Mouse (Mus musculus) CH12.LX (cell line): ENCODE measurements around the gene Zfpl1. TPM values are rescaled to one million over a fixed set of nuclear protein-coding genes. Genes with fewer than 3 reads are reported as not detected.

Source experiments
- DNase-seq: peaks from one replicate; pipeline ENCODE4 v3.0.0-alpha.2; 2013; ENCODE audit errors: extremely low read depth
- H3K27ac ChIP-seq: 2 replicates; pipeline ENCODE4 v1.5.1; 2012; ENCODE audit warnings: low read depth, mild to moderate bottlenecking, control low read depth, moderate library complexity; ENCODE audit not compliant: insufficient read depth
- H3K27me3 ChIP-seq: replicated peaks from 2 replicates; pipeline ENCODE3; 2012; ENCODE audit warnings: inconsistent platforms
- H3K36me3 ChIP-seq, 2 experiments: replicated peaks in 1 of 2; 2 replicates each; pipeline versions ENCODE3 to v1.6.1; 2012; ENCODE audit warnings: inconsistent platforms in 1 of 2, low read length in 1 of 2, mild to moderate bottlenecking in 1 of 2, mixed read lengths in 1 of 2, moderate library complexity in 1 of 2; ENCODE audit not compliant: control insufficient read depth in 1 of 2, insufficient read depth in 1 of 2
- H3K4me1 ChIP-seq, 2 experiments: 2 replicates each; pipeline ENCODE4 v1.6.1; 2012; ENCODE audit warnings: inconsistent platforms in 1 of 2, moderate library complexity in 1 of 2; ENCODE audit not compliant: insufficient read depth in 2 of 2, control insufficient read depth in 1 of 2
- H3K4me2 ChIP-seq: 2 replicates; pipeline ENCODE4 v1.6.1; 2012; ENCODE audit warnings: low read depth, mild to moderate bottlenecking, control low read depth; ENCODE audit not compliant: poor library complexity, insufficient read depth, severe bottlenecking
- H3K4me3 ChIP-seq, 3 experiments: fragments of 150-350 bp in 1 of 3; sonication (generic) in 1 of 3; replicated peaks in 1 of 3; 2 replicates each; pipeline versions ENCODE3 to v1.5.1; 2011 to 2012; ENCODE audit warnings: low read depth in 2 of 3, low read length in 2 of 3, mild to moderate bottlenecking in 2 of 3, moderate library complexity in 2 of 3, control low read depth in 1 of 3, improper control_type of control experiment in 1 of 3, inconsistent platforms in 1 of 3, mixed read lengths in 1 of 3; ENCODE audit not compliant: poor library complexity in 1 of 3
- H3K79me2 ChIP-seq: replicated peaks from 2 replicates; pipeline ENCODE4 v1.6.1; 2012; ENCODE audit warnings: mild to moderate bottlenecking, moderate library complexity; ENCODE audit not compliant: control insufficient read depth, poor library complexity, insufficient read depth, severe bottlenecking; ENCODE audit errors: extremely low read depth
- H3K9ac ChIP-seq: 2 replicates; pipeline ENCODE4 v1.6.1; 2012; ENCODE audit warnings: low read depth, mild to moderate bottlenecking, control low read depth, moderate library complexity; ENCODE audit not compliant: insufficient read depth
- H3K9me3 ChIP-seq: replicated peaks from 2 replicates; pipeline ENCODE3; 2012; ENCODE audit warnings: low read length, inconsistent platforms, mixed read lengths
- BHLHE40 ChIP-seq: IDR thresholded peaks from 2 replicates; pipeline ENCODE4 v1.6.1; 2011; ENCODE audit warnings: mild to moderate bottlenecking, low read depth, low read length, improper control_type of control experiment
- CHD1 ChIP-seq: IDR thresholded peaks from 2 replicates; pipeline ENCODE4 v1.6.1; 2012; ENCODE audit warnings: low read depth, low read length, improper control_type of control experiment, inconsistent platforms
- CHD2 ChIP-seq: IDR thresholded peaks from 2 replicates; pipeline ENCODE4 v1.6.1; 2011; ENCODE audit warnings: low read length, improper control_type of control experiment
- CTCF ChIP-seq, 2 experiments: IDR thresholded peaks in 1 of 2; conservative IDR thresholded peaks in 1 of 2; 2 replicates each; pipeline ENCODE4 v1.5.1; 2011 to 2012; ENCODE audit warnings: low read depth in 2 of 2, low read length in 2 of 2, improper control_type of control experiment in 1 of 2, inconsistent platforms in 1 of 2, mild to moderate bottlenecking in 1 of 2, moderate library complexity in 1 of 2
- E2F4 ChIP-seq: IDR thresholded peaks from 2 replicates; pipeline ENCODE4 v1.6.1; 2011; ENCODE audit warnings: low read depth, low read length, improper control_type of control experiment; ENCODE audit not compliant: insufficient replicate concordance
- ELF1 ChIP-seq: IDR thresholded peaks from 2 replicates; pipeline ENCODE4 v1.6.1; 2014; ENCODE audit warnings: low read depth, mild to moderate bottlenecking, inconsistent platforms, low read length, improper control_type of control experiment
- EP300 ChIP-seq: IDR thresholded peaks from 2 replicates; pipeline ENCODE4 v1.6.1; 2011; ENCODE audit warnings: low read length, improper control_type of control experiment
- ETS1 ChIP-seq: conservative IDR thresholded peaks from 2 replicates; pipeline ENCODE4 v1.6.1; 2012; ENCODE audit warnings: low read depth, mild to moderate bottlenecking, inconsistent platforms, low read length, improper control_type of control experiment, moderate library complexity
- GABPA ChIP-seq: IDR thresholded peaks from 2 replicates; pipeline ENCODE4 v1.6.1; 2012; ENCODE audit warnings: low read depth, low read length, improper control_type of control experiment, inconsistent platforms; ENCODE audit not compliant: insufficient replicate concordance
- IRF4 ChIP-seq: IDR thresholded peaks from 2 replicates; pipeline ENCODE4 v1.6.1; 2014; ENCODE audit warnings: low read depth, mild to moderate bottlenecking, inconsistent platforms, low read length, improper control_type of control experiment
- JUN ChIP-seq: IDR thresholded peaks from 2 replicates; pipeline ENCODE4 v1.6.1; 2011; ENCODE audit warnings: low read depth, mild to moderate bottlenecking, low read length, improper control_type of control experiment, moderate library complexity; ENCODE audit not compliant: insufficient read depth
- JUND ChIP-seq: conservative IDR thresholded peaks from 2 replicates; pipeline ENCODE4 v1.6.1; 2011; ENCODE audit warnings: low read depth, low read length, improper control_type of control experiment
- KAT2A ChIP-seq: IDR thresholded peaks from 2 replicates; pipeline ENCODE4 v1.6.1; 2012; ENCODE audit warnings: low read length, improper control_type of control experiment, inconsistent platforms; ENCODE audit not compliant: insufficient replicate concordance
- MAFK ChIP-seq: IDR thresholded peaks from 2 replicates; pipeline ENCODE4 v1.6.1; 2011; ENCODE audit warnings: low read length, improper control_type of control experiment; ENCODE audit not compliant: insufficient replicate concordance
- MAX ChIP-seq: IDR thresholded peaks from 2 replicates; pipeline ENCODE4 v1.6.1; 2011; ENCODE audit warnings: low read length, improper control_type of control experiment
- MAZ ChIP-seq: IDR thresholded peaks from 2 replicates; pipeline ENCODE4 v1.6.1; 2012; ENCODE audit warnings: low read depth, mild to moderate bottlenecking, inconsistent platforms, low read length, improper control_type of control experiment, moderate library complexity
- MEF2A ChIP-seq: IDR thresholded peaks from 2 replicates; pipeline ENCODE4 v1.6.1; 2014; ENCODE audit warnings: low read depth, mild to moderate bottlenecking, inconsistent platforms, low read length, improper control_type of control experiment, borderline replicate concordance
- MXI1 ChIP-seq: IDR thresholded peaks from 2 replicates; pipeline ENCODE4 v1.6.1; 2011; ENCODE audit warnings: mild to moderate bottlenecking, low read depth, low read length, improper control_type of control experiment
- MYC ChIP-seq: IDR thresholded peaks from 2 replicates; pipeline ENCODE4 v1.6.1; 2011; ENCODE audit warnings: low read depth, mild to moderate bottlenecking, improper control_type of control experiment, low read length
- NELFE ChIP-seq: IDR thresholded peaks from 2 replicates; pipeline ENCODE4 v1.6.1; 2011; ENCODE audit warnings: low read depth, low read length, improper control_type of control experiment
- NRF1 ChIP-seq: IDR thresholded peaks from 2 replicates; pipeline ENCODE4 v1.6.1; 2014; ENCODE audit warnings: low read depth, mild to moderate bottlenecking, inconsistent platforms, low read length, improper control_type of control experiment, moderate library complexity
- PAX5 ChIP-seq: IDR thresholded peaks from 2 replicates; pipeline ENCODE4 v1.6.1; 2012; ENCODE audit warnings: low read length, inconsistent platforms, mixed read lengths
- POLR2A ChIP-seq: IDR thresholded peaks from 2 replicates; pipeline ENCODE4 v1.6.1; 2011; ENCODE audit warnings: low read depth, mild to moderate bottlenecking, improper control_type of control experiment, low read length
- POLR2AphosphoS2 ChIP-seq: IDR thresholded peaks from 2 replicates; pipeline ENCODE4 v1.6.1; 2011; ENCODE audit warnings: low read depth, low read length, improper control_type of control experiment
- RAD21 ChIP-seq: IDR thresholded peaks from 2 replicates; pipeline ENCODE4 v1.6.1; 2011; ENCODE audit warnings: low read depth, mild to moderate bottlenecking, low read length, improper control_type of control experiment, moderate library complexity
- RCOR1 ChIP-seq: conservative IDR thresholded peaks from 2 replicates; pipeline ENCODE4 v1.6.1; 2012; ENCODE audit warnings: low read depth, mild to moderate bottlenecking, inconsistent platforms, low read length, improper control_type of control experiment
- SIN3A ChIP-seq: IDR thresholded peaks from 2 replicates; pipeline ENCODE4 v1.6.1; 2012; ENCODE audit warnings: low read length, improper control_type of control experiment, inconsistent platforms
- SMC3 ChIP-seq: IDR thresholded peaks from 2 replicates; pipeline ENCODE4 v1.6.1; 2011; ENCODE audit warnings: low read depth, low read length, improper control_type of control experiment
- TBP ChIP-seq: conservative IDR thresholded peaks from 2 replicates; pipeline ENCODE4 v1.6.1; 2011; ENCODE audit warnings: low read depth, low read length, improper control_type of control experiment
- TCF12 ChIP-seq: IDR thresholded peaks from 2 replicates; pipeline ENCODE4 v1.6.1; 2014; ENCODE audit warnings: low read depth, mild to moderate bottlenecking, inconsistent platforms, low read length, improper control_type of control experiment
- UBTF ChIP-seq: IDR thresholded peaks from 2 replicates; pipeline ENCODE4 v1.6.1; 2012; ENCODE audit warnings: low read depth, mild to moderate bottlenecking, inconsistent platforms, low read length, improper control_type of control experiment, moderate library complexity
- USF1 ChIP-seq: IDR thresholded peaks from 2 replicates; pipeline ENCODE4 v1.6.1; 2014; ENCODE audit warnings: low read depth, mild to moderate bottlenecking, inconsistent platforms, low read length, improper control_type of control experiment
- USF2 ChIP-seq: conservative IDR thresholded peaks from 2 replicates; pipeline ENCODE4 v1.6.1; 2011; ENCODE audit warnings: low read depth, low read length, improper control_type of control experiment
- ZC3H11A ChIP-seq: IDR thresholded peaks from 2 replicates; pipeline ENCODE4 v1.6.1; 2012; ENCODE audit warnings: low read depth, mild to moderate bottlenecking, inconsistent platforms, low read length, improper control_type of control experiment
- ZKSCAN1 ChIP-seq: IDR thresholded peaks from 2 replicates; pipeline ENCODE4 v1.6.1; 2012; ENCODE audit warnings: low read depth, inconsistent platforms, low read length, improper control_type of control experiment, borderline replicate concordance
- ZMIZ1 ChIP-seq: IDR thresholded peaks from 2 replicates; pipeline ENCODE4 v1.6.1; 2012; ENCODE audit warnings: low read depth, mild to moderate bottlenecking, inconsistent platforms, low read length, improper control_type of control experiment
- ZNF384 ChIP-seq: IDR thresholded peaks from 2 replicates; pipeline ENCODE4 v1.6.1; 2012; ENCODE audit warnings: low read depth, low read length, improper control_type of control experiment, inconsistent platforms
- dilution Hi-C: fragments of 300-500 bp; cut with MboI; formaldehyde crosslinking; loops from 2 replicates; pipeline ENCODE4 v1.14.3; 2020; ENCODE audit warnings: low sequenced_read_pairs; ENCODE audit not compliant: extremely low pct_unique_long_range_greater_than_20kb, extremely low pct_ligation_motif_present
- in situ Hi-C: fragments of 300-500 bp; cut with MboI; formaldehyde crosslinking; loops from 3 replicates; pipeline ENCODE4 v1.14.3; 2019; ENCODE audit warnings: low sequenced_read_pairs, low pct_ligation_motif_present, low pct_unique_long_range_greater_than_20kb, mixed read lengths
- polyA plus RNA-seq: library from polyadenylated mRNA; unstranded; fragments of >175 nt; gene quantifications from 2 replicates; pipeline ENCODE4 v1.2.1, GENCODE M21; 2012; ENCODE audit warnings: low read depth; ENCODE audit not compliant: insufficient read length
- total RNA-seq, 2 experiments: library from RNA; depleted of rRNA; stranded (reverse); fragments of 300-350 nt in 1 of 2; fragments of >200 nt in 1 of 2; gene quantifications; 2 replicates each; pipeline ENCODE4 v1.2.3; 2012 to 2014

Zfpl1 gene
- 26.8 and 29.4 TPM in 2 replicates for total RNA-seq (2012; rRNA removed)
- 23.1 and 26.1 TPM in 2 replicates for total RNA-seq (2014; rRNA removed)
- polyA plus RNA-seq, result 30.5 and 40.9 TPM in 2 replicates

DNA sequence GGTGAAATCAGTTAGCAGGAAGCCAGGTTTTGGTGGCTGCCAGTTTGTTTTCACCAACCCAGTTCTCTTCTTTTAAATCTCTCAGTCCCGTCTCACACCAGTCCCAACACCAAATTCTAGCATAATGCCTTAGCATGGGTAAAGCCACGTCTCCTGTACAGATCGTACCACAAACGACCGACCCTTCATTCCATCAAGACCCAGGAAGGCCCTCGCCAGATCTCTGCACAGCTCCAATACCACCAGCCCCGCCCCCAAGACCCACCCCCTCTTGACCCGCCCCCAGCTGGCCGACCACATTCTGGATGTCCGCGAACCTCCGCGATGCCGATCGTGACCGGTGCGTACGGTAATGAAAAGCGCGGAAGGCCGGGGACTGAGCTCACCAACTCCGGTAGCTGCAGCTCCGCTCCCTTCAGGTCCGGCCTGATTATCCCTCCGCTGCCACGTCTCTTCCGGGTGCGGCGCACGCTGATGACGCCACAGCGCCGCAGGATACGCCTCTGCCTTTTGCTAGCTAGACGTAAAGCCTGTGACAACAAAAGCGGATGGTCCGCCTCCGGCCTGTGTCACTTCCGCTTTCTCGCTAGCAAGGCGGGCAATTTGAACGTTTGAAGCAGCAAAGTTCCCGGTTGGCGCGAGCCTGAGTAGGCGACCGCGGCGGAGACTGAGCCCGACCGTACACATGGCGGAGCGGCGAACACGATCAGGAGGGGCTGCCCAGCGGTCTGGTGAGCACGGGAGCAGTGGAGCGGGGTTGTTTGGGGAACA is at the start of gene Zfpl1, which contains the start of gene Cdca5:
TSS of gene Zfpl1 (minus strand) at position 479 of the 771 bp plus-strand sequence.
TSS of gene Cdca5 (plus strand) at position 506 of the 771 bp plus-strand sequence.
- Histone ChIP-seq H3K27me3 (no peaks in the 10 kb centered on the region), H3K36me3 (peaks cover 58 to 75% of the 10 kb centered on the region in 2 experiments), H3K9ac (peak within 1 kb of the TSS; percentile 94), H3K4me1 (peaks cover 4 to 35% of the 10 kb centered on the region in 2 experiments), H3K4me2 (peak within 1 kb of the TSS; percentile 89), H3K9me3 (no peaks in the 10 kb centered on the region), H3K27ac (peak within 1 kb of the TSS; percentile 66; the same call in 1 of the 2 replicates), H3K79me2 (peaks cover 43% of the 10 kb centered on the region), H3K4me3 (peak within 1 kb of the TSS; percentile 90 to 98 (median 98))
- in situ Hi-C loops, result loop anchor here (5.0 kb wide), 1 partner anchor 38 kb away; no protein-coding TSS in a partner anchor
- dilution Hi-C loops, result no loop called here
- peak; percentile 98 for DNase-seq
- TF ChIP-seq POLR2A, result peak; percentile 84
- TF ChIP-seq JUN, result no peak
- TF ChIP-seq ZMIZ1, result 0 out of 2 replicates have a peak, but pooled peaks have one; percentile 47
- TF ChIP-seq NRF1, result peak; percentile 65; the same call in 1 of the 2 replicates
- peak; percentile 80; the same call in 1 of the 2 replicates for TF ChIP-seq MYC
- TF ChIP-seq MAZ, result peak; percentile 43; the same call in 1 of the 2 replicates
- peak; percentile 94 for TF ChIP-seq MXI1
- peak; percentile 98 for TF ChIP-seq E2F4
- TF ChIP-seq MAFK, result peak; percentile 30; the same call in 1 of the 2 replicates
- TF ChIP-seq MAX, result peak; percentile 79
- no peak for TF ChIP-seq USF1
- peak; percentile 68 for TF ChIP-seq ZNF384
- 0 out of 2 replicates have a peak, but pooled peaks have one; percentile 69 for TF ChIP-seq POLR2AphosphoS2
- TF ChIP-seq BHLHE40, result 0 out of 2 replicates have a peak, but pooled peaks have one; percentile 5
- peak; percentile 94 for TF ChIP-seq KAT2A
- TF ChIP-seq CHD2, result peak; percentile 68; the same call in 1 of the 2 replicates
- TF ChIP-seq CTCF (conservative IDR thresholded peaks at IDR 0.05 in 1 of 2, IDR thresholded peaks at IDR 0.05 in 1 of 2; ENCODE audit: low read depth in 2 of 2, low read length in 2 of 2), result no peak
- TF ChIP-seq PAX5, result no peak
- TF ChIP-seq GABPA, result peak; percentile 94
- TF ChIP-seq NELFE, result peak; percentile 84
- TF ChIP-seq SIN3A, result peak; percentile 100
- peak; percentile 61 for TF ChIP-seq ETS1
- peak; percentile 78; the same call in 1 of the 2 replicates for TF ChIP-seq MEF2A
- TF ChIP-seq USF2, result no peak
- TF ChIP-seq RCOR1, result 0 out of 2 replicates have a peak, but pooled peaks have one; percentile 63
- TF ChIP-seq CHD1, result no peak
- peak; percentile 100 for TF ChIP-seq ELF1
- no peak for TF ChIP-seq RAD21
- TF ChIP-seq TCF12, result peak; percentile 75
- TF ChIP-seq ZKSCAN1, result no peak
- peak; percentile 64; the same call in 1 of the 2 replicates for TF ChIP-seq TBP
- TF ChIP-seq EP300, result no peak
- no peak for TF ChIP-seq SMC3
- no peak for TF ChIP-seq UBTF
- no peak for TF ChIP-seq ZC3H11A
- no peak for TF ChIP-seq JUND
- peak; percentile 76 for TF ChIP-seq IRF4
